Mouse (Mus musculus) lung, embryonic 16.5 days (tissue): ENCODE measurements around the gene Spaca3. TPM values are rescaled to one million over a fixed set of nuclear protein-coding genes. Genes with fewer than 3 reads are reported as not detected.

Experiments used
- ATAC-seq: fragments of 200-750 bp; cut with Nextera tagmentation; 2 replicates; pipeline ENCODE4 v1.8.0; 2017; ENCODE audit warnings: low read depth, mild to moderate bottlenecking, moderate library complexity
- H3K27ac ChIP-seq: fragments of 300-500 bp; sonication (generic); 2 replicates; pipeline ENCODE4 v1.5.1; 2014; ENCODE audit warnings: mild to moderate bottlenecking, control low read depth, low read length
- H3K27me3 ChIP-seq: fragments of 300-500 bp; sonication (generic); 2 replicates; pipeline ENCODE4 v1.6.1; 2014; ENCODE audit warnings: low read depth, low read length, mixed read lengths; ENCODE audit not compliant: control insufficient read depth, insufficient read depth
- H3K36me3 ChIP-seq: fragments of 300-500 bp; sonication (generic); 2 replicates; pipeline ENCODE4 v1.6.1; 2014; ENCODE audit warnings: low read length; ENCODE audit not compliant: control insufficient read depth, insufficient read depth
- H3K4me1 ChIP-seq: fragments of 300-500 bp; sonication (generic); replicated peaks from 2 replicates; pipeline ENCODE4 v1.6.1; 2014; ENCODE audit warnings: low read length, mixed read lengths; ENCODE audit not compliant: control insufficient read depth, insufficient read depth
- H3K4me2 ChIP-seq: fragments of 300-500 bp; sonication (generic); 2 replicates; pipeline ENCODE4 v1.6.1; 2014; ENCODE audit warnings: low read depth, low read length, control low read depth
- H3K4me3 ChIP-seq: fragments of 300-500 bp; sonication (generic); 2 replicates; pipeline ENCODE4 v1.5.1; 2014; ENCODE audit warnings: mild to moderate bottlenecking, low read length, control low read depth
- H3K9ac ChIP-seq: fragments of 300-500 bp; sonication (generic); 2 replicates; pipeline ENCODE4 v1.6.1; 2014; ENCODE audit warnings: low read length, control low read depth
- H3K9me3 ChIP-seq: fragments of 300-500 bp; sonication (generic); 2 replicates; pipeline ENCODE4 v1.6.1; 2016; ENCODE audit warnings: low read length; ENCODE audit not compliant: control insufficient read depth
- WGBS: fragments of 180-500 bp; shearing (Covaris S2); extraction: QIAGEN DNeasy Blood & Tissue Kit; methylation state at CpG from one replicate; pipeline ENCODE4 v1.1.7; 2014; 5-methylcytosine and 5-hydroxymethylcytosine counted together
- polyA plus RNA-seq: library from polyadenylated mRNA; unstranded; fragments of >200 nt; fragmentation: Nextera tagmentation; extraction: Ambion mirVana; gene quantifications from 2 replicates; pipeline ENCODE4 v1.2.1, GENCODE M21; 2015

Spaca3 gene
- polyA plus RNA-seq, 1 experiment from 2014 or later, result not detected

GRCm38 (mm10) chr11:80821794-80822193, 36.4 kb upstream of the Spaca3 start:
- H3K9ac ChIP-seq, result no peak overlapping the region
- peaks cover 12% of the 10 kb centered on the region for H3K4me1 ChIP-seq
- peak overlapping the region; percentile 51 for H3K27ac ChIP-seq
- no peaks in the 10 kb centered on the region for H3K9me3 ChIP-seq
- no peak overlapping the region for H3K4me2 ChIP-seq
- peaks cover 13% of the 10 kb centered on the region for H3K36me3 ChIP-seq
- no peak overlapping the region for H3K4me3 ChIP-seq
- 66% methylated on average over 9 of the region's 9 CpGs for WGBS
- no peak for ATAC-seq
- no peaks in the 10 kb centered on the region for H3K27me3 ChIP-seq

- Histone ChIP-seq H3K9ac (no peak overlapping the region), H3K4me1 (no peaks in the 10 kb centered on the region), H3K4me2 (no peak overlapping the region), H3K4me3 (no peak overlapping the region), H3K27me3 (no peaks in the 10 kb centered on the region), H3K36me3 (no peaks in the 10 kb centered on the region), H3K9me3 (no peaks in the 10 kb centered on the region), H3K27ac (no peak overlapping the region)
- WGBS, result 72% methylated on average over 2 of the region's 2 CpGs
- ATAC-seq, result no peak
These were observed 22.8 kb upstream of the Spaca3 start for GRCm38 (mm10) chr11:80835395-80835794.

- H3K4me1 ChIP-seq, result no peaks in the 10 kb centered on the region
- no peak overlapping the region for H3K9ac ChIP-seq
- H3K36me3 ChIP-seq, result no peaks in the 10 kb centered on the region
- no peak overlapping the region for H3K27ac ChIP-seq
- H3K4me3 ChIP-seq, result no peak overlapping the region
- WGBS, result 53% methylated on average over 4 of the region's 4 CpGs
- no peaks in the 10 kb centered on the region for H3K27me3 ChIP-seq
- no peaks in the 10 kb centered on the region for H3K9me3 ChIP-seq
- no peak overlapping the region for H3K4me2 ChIP-seq
- no peak for ATAC-seq
These were observed 22.3 kb upstream of the Spaca3 start for GRCm38 (mm10) chr11:80835841-80836240.

- Histone ChIP-seq H3K4me3 (no peak overlapping the region), H3K36me3 (no peaks in the 10 kb centered on the region), H3K27me3 (no peaks in the 10 kb centered on the region), H3K9me3 (no peaks in the 10 kb centered on the region), H3K4me2 (no peak overlapping the region), H3K4me1 (no peaks in the 10 kb centered on the region), H3K27ac (no peak overlapping the region), H3K9ac (no peak overlapping the region)
- WGBS, result 76% methylated on average over 1 of the region's 1 CpGs
- ATAC-seq, result no peak
These were observed 19.4 kb upstream of the Spaca3 start for GRCm38 (mm10) chr11:80838724-80839123.

- WGBS, result 37% methylated on average over 2 of the region's 2 CpGs
- no peak overlapping the region for H3K9ac ChIP-seq
- no peaks in the 10 kb centered on the region for H3K27me3 ChIP-seq
- no peak overlapping the region for H3K27ac ChIP-seq
- no peak overlapping the region for H3K4me2 ChIP-seq
- no peak for ATAC-seq
- H3K9me3 ChIP-seq, result no peaks in the 10 kb centered on the region
- H3K4me3 ChIP-seq, result no peak overlapping the region
- H3K4me1 ChIP-seq, result no peaks in the 10 kb centered on the region
- H3K36me3 ChIP-seq, result no peaks in the 10 kb centered on the region
These were observed 14.7 kb upstream of the Spaca3 start for GRCm38 (mm10) chr11:80843435-80843834.

- H3K9ac ChIP-seq, result no peak overlapping the region
- H3K4me2 ChIP-seq, result no peak overlapping the region
- H3K4me1 ChIP-seq, result no peaks in the 10 kb centered on the region
- no peaks in the 10 kb centered on the region for H3K9me3 ChIP-seq
- no peaks in the 10 kb centered on the region for H3K36me3 ChIP-seq
- H3K4me3 ChIP-seq, result no peak overlapping the region
- H3K27me3 ChIP-seq, result no peaks in the 10 kb centered on the region
- peak; percentile 89 for ATAC-seq
- WGBS, result 32% methylated on average over 7 of the region's 7 CpGs
- peak overlapping the region; percentile 18; the same call in 1 of the 2 replicates for H3K27ac ChIP-seq
These were observed 12.7 kb upstream of the Spaca3 start for GRCm38 (mm10) chr11:80845486-80845885.

GRCm38 (mm10) chr11:80846115-80846514, 12.1 kb upstream of the Spaca3 start:
- no peaks in the 10 kb centered on the region for H3K4me1 ChIP-seq
- H3K36me3 ChIP-seq, result no peaks in the 10 kb centered on the region
- WGBS, result 18% methylated on average over 3 of the region's 3 CpGs
- H3K9me3 ChIP-seq, result no peaks in the 10 kb centered on the region
- no peak overlapping the region for H3K4me3 ChIP-seq
- H3K9ac ChIP-seq, result no peak overlapping the region
- H3K27ac ChIP-seq, result peak overlapping the region; percentile 18; the same call in 1 of the 2 replicates
- no peak overlapping the region for H3K4me2 ChIP-seq
- peak; percentile 59 for ATAC-seq
- no peaks in the 10 kb centered on the region for H3K27me3 ChIP-seq

GRCm38 (mm10) chr11:80848131-80848530, 10.0 kb upstream of the Spaca3 start:
- no peak for ATAC-seq
- H3K36me3 ChIP-seq, result no peaks in the 10 kb centered on the region
- no peaks in the 10 kb centered on the region for H3K27me3 ChIP-seq
- no peak overlapping the region for H3K9ac ChIP-seq
- H3K9me3 ChIP-seq, result no peaks in the 10 kb centered on the region
- peaks cover under 1% of the 10 kb centered on the region; the same call in 1 of the 2 replicates for H3K4me1 ChIP-seq
- no peak overlapping the region for H3K4me2 ChIP-seq
- no peak overlapping the region for H3K27ac ChIP-seq
- 55% methylated on average over 5 of the region's 5 CpGs for WGBS
- no peak overlapping the region for H3K4me3 ChIP-seq

GRCm38 (mm10) chr11:80851859-80852258, 6.3 kb upstream of the Spaca3 start:
- Histone ChIP-seq H3K27ac (no peak overlapping the region), H3K9ac (no peak overlapping the region), H3K4me2 (no peak overlapping the region), H3K9me3 (no peaks in the 10 kb centered on the region), H3K36me3 (no peaks in the 10 kb centered on the region), H3K4me3 (no peak overlapping the region), H3K4me1 (peaks cover 3% of the 10 kb centered on the region; the same call in 1 of the 2 replicates), H3K27me3 (no peaks in the 10 kb centered on the region; the same call in 1 of the 2 replicates)
- ATAC-seq, result no peak
- WGBS, result 45% methylated on average over 5 of the region's 5 CpGs

GRCm38 (mm10) chr11:80853014-80853413, 5.2 kb upstream of the Spaca3 start:
- ATAC-seq, result peak; percentile 65
- no peak overlapping the region for H3K27ac ChIP-seq
- 18% methylated on average over 3 of the region's 3 CpGs for WGBS
- no peaks in the 10 kb centered on the region for H3K36me3 ChIP-seq
- no peak overlapping the region for H3K9ac ChIP-seq
- H3K4me2 ChIP-seq, result no peak overlapping the region
- no peak overlapping the region for H3K4me3 ChIP-seq
- H3K27me3 ChIP-seq, result no peaks in the 10 kb centered on the region; the same call in 1 of the 2 replicates
- no peaks in the 10 kb centered on the region for H3K9me3 ChIP-seq
- H3K4me1 ChIP-seq, result peaks cover 3% of the 10 kb centered on the region; the same call in 1 of the 2 replicates
